Mouse (Mus musculus) limb, embryonic 12.5 days (tissue): ENCODE data around the gene Ctnna3. TPM values are rescaled to one million over a fixed set of nuclear protein-coding genes. Genes with fewer than 3 reads are reported as not detected.

Experiments used
- ATAC-seq: fragments of 200-750 bp; cut with Nextera tagmentation; 2 replicates; pipeline ENCODE4 v1.8.0; 2017; ENCODE audit warnings: low read depth, moderate TSS enrichment; ENCODE audit not compliant: insufficient number of reproducible peaks, insufficient read depth, low FRiP score, low TSS enrichment
- H3K27ac ChIP-seq: fragments of 300-500 bp; sonication (generic); 2 replicates; pipeline ENCODE4 v1.5.1; 2016; ENCODE audit warnings: mild to moderate bottlenecking, moderate library complexity
- H3K27me3 ChIP-seq: fragments of 300-500 bp; sonication (generic); 2 replicates; pipeline ENCODE4 v1.6.1; 2016; ENCODE audit warnings: mild to moderate bottlenecking, moderate library complexity
- H3K36me3 ChIP-seq: fragments of 300-500 bp; sonication (generic); 2 replicates; pipeline ENCODE4 v1.6.1; 2016; ENCODE audit warnings: mild to moderate bottlenecking, moderate library complexity
- H3K4me1 ChIP-seq: fragments of 300-500 bp; sonication (generic); replicated peaks from 2 replicates; pipeline ENCODE4 v1.6.1; 2016
- H3K4me2 ChIP-seq: fragments of 300-500 bp; sonication (generic); 2 replicates; pipeline ENCODE4 v1.6.1; 2016; ENCODE audit warnings: mild to moderate bottlenecking, moderate library complexity
- H3K4me3 ChIP-seq: fragments of 300-500 bp; sonication (generic); replicated peaks from 2 replicates; pipeline ENCODE4 v1.5.1; 2016; ENCODE audit warnings: mild to moderate bottlenecking
- H3K9ac ChIP-seq: fragments of 300-500 bp; sonication (generic); replicated peaks from 2 replicates; pipeline ENCODE4 v1.6.1; 2016; ENCODE audit warnings: mild to moderate bottlenecking, moderate library complexity
- H3K9me3 ChIP-seq: fragments of 300-500 bp; sonication (generic); 2 replicates; pipeline ENCODE4 v1.6.1; 2016; ENCODE audit warnings: mild to moderate bottlenecking, moderate library complexity
- WGBS: fragments of 180-500 bp; shearing (Covaris S2); methylation state at CpG from one replicate; pipeline ENCODE4 v1.1.7; 2016; 5-methylcytosine and 5-hydroxymethylcytosine counted together
- polyA plus RNA-seq: library from polyadenylated mRNA; unstranded; fragments of >200 nt; fragmentation: Nextera tagmentation; extraction: Ambion mirVana; gene quantifications from 2 replicates; pipeline ENCODE4 v1.2.1, GENCODE M21; 2016

Gene Ctnna3
- polyA plus RNA-seq, 1 experiment from 2014 or later, result 0.24 TPM

DNA sequence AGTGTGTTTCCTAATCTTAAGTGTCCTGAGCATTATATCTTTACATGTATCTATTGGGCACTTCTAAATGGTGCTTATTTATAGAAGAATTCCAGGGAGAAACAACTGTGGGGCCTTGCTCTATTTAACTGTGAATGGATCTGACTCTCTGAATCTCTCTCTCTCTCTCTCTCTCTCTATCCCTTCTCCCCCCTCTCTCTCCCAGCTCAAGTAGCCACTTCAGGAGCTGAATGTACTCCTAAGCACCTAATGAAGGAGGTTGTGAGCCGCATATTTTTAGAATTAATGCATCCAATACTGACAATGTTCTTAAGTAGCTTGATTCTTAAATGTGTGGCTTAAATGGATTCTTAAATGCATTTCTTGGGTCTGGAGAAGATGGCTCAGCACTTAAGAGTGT is 521.6 kb downstream of the Ctnna3 start:
- ATAC-seq, result no peak
- 87% methylated on average over 1 of the region's 1 CpGs for WGBS
- H3K27me3 ChIP-seq, result no peaks in the 10 kb centered on the region

DNA sequence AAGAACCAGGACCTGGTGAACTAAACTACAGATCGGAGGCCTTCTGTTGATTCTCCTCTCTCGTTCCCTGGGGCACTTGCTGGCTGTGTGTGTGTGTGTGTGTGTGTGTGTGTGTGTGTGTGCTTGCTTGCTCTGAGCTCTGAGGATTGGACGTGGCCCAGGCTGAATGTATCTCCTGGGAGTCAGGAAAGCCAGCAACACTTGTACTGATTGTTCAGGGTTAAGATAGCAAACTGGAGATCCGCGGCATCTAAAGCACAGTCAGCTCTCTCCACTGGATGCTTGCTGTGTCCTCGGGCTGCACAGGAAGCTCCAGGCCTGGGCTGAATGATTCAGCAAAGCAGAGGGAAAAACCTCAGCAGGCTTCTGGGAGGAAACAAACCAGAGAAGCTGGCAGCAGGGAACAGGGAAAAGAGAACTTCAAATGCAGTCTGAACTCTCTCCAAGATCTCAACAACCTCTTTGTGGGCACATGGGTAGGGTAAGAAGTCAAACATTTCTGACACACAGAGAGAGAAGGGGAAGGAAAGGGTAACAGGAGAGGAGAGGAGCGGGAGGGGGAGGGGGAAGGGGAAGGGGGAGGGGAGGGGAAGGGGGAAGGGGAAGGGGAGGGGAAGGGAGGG is 524.5 kb downstream of the Ctnna3 start:
- ATAC-seq, result no peak
- no peak overlapping the region for H3K27ac ChIP-seq

More for the DNA sequence above, 521.6 kb downstream of the Ctnna3 start:
- Histone ChIP-seq H3K4me2 (no peak overlapping the region), H3K27ac (no peak overlapping the region), H3K36me3 (no peaks in the 10 kb centered on the region), H3K4me3 (no peak overlapping the region), H3K9me3 (no peaks in the 10 kb centered on the region), H3K4me1 (no peaks in the 10 kb centered on the region; the same call in 1 of the 2 replicates), H3K9ac (no peak overlapping the region)

DNA sequence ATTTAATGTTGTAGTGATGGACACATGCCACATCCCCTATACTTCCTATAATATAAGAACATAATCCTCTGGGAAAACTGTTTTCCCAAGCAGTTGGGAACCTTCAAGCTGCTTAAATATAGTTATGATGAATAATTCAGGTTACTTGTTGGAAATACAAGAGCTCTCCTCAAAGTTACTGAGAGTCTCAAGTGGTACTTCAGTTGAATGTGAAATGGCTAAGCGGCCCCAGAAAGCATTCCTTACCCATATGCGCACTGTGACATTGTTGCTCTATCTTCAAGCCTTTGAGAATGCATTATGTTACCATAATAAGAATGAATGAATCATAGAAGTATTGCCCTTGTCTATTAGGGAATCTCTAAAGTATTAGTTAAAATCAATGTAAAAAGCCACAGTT is 542.4 kb downstream of the Ctnna3 start:
- Histone ChIP-seq H3K4me3 (no peak overlapping the region), H3K9ac (no peak overlapping the region), H3K27me3 (no peaks in the 10 kb centered on the region), H3K36me3 (no peaks in the 10 kb centered on the region), H3K9me3 (no peaks in the 10 kb centered on the region), H3K27ac (no peak overlapping the region), H3K4me1 (no peaks in the 10 kb centered on the region), H3K4me2 (no peak overlapping the region)
- WGBS, result 94% methylated on average over 2 of the region's 2 CpGs
- ATAC-seq, result no peak

More for the DNA sequence above, 524.5 kb downstream of the Ctnna3 start:
- 42% methylated on average over 6 of the region's 7 CpGs for WGBS
- no peak overlapping the region for H3K9ac ChIP-seq
- no peaks in the 10 kb centered on the region for H3K27me3 ChIP-seq
- H3K36me3 ChIP-seq, result no peaks in the 10 kb centered on the region
- no peak overlapping the region for H3K4me3 ChIP-seq
- H3K4me2 ChIP-seq, result no peak overlapping the region
- H3K4me1 ChIP-seq, result no peaks in the 10 kb centered on the region; the same call in 1 of the 2 replicates
- H3K9me3 ChIP-seq, result no peaks in the 10 kb centered on the region

DNA sequence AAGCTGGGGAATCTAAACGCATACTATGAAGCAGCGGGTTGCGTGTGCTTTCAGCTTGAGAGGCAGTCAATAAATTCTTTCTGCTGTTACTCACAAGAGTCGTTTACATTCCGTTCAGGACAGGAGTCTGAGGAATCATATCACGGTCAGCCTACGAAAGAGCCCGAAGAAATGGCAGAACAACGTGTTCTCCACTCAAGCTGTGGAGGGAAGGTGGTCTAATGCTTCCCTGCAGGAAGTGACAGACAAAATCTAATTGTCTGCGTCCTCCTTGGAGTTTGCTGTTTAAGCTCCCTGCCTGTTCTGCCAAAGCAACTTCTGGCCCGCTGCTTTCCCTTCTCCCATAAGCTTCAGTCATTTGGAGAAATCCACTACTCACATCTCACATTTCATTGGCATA is 548.2 kb downstream of the Ctnna3 start:
- peak overlapping the region; percentile 44 for H3K4me2 ChIP-seq
- H3K4me3 ChIP-seq, result 0 out of 2 replicates have a peak overlapping the region, but pooled peaks have one; percentile 17
- H3K9me3 ChIP-seq, result no peaks in the 10 kb centered on the region
- no peak for ATAC-seq
- 32% methylated on average over 11 of the region's 11 CpGs for WGBS
- H3K4me1 ChIP-seq, result 0 out of 2 replicates have a peak, but pooled peaks cover 8% of the 10 kb centered on the region
- no peak overlapping the region for H3K9ac ChIP-seq
- H3K27ac ChIP-seq, result no peak overlapping the region
- H3K36me3 ChIP-seq, result no peaks in the 10 kb centered on the region
- H3K27me3 ChIP-seq, result no peaks in the 10 kb centered on the region

DNA sequence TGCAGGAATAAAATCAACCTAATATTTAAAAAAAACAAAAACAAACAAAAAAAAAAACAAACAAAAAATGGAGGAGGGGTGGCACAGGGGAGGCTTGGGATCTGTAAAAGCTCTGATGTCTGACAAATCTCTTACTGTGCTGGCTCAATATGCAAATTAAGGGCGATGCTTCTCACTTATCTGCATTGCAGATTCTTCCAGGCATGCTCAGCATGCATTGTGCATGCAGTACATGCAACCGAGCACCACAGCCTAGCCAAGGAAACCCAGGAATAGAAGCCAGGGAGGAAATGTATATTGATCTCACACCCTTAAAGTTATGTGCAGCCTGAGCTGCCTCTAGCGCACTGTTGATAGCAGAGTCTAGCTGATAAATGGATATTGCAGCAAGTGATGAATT is 548.6 kb downstream of the Ctnna3 start:
- Histone ChIP-seq H3K27ac (no peak overlapping the region), H3K9ac (no peak overlapping the region), H3K4me2 (no peak overlapping the region), H3K4me1 (0 out of 2 replicates have a peak, but pooled peaks cover 8% of the 10 kb centered on the region), H3K36me3 (no peaks in the 10 kb centered on the region), H3K9me3 (no peaks in the 10 kb centered on the region), H3K4me3 (no peak overlapping the region), H3K27me3 (no peaks in the 10 kb centered on the region)
- 0 out of 2 replicates have a peak, but pooled peaks have one; percentile 3 for ATAC-seq
- WGBS, result 45% methylated on average over 3 of the region's 3 CpGs

DNA sequence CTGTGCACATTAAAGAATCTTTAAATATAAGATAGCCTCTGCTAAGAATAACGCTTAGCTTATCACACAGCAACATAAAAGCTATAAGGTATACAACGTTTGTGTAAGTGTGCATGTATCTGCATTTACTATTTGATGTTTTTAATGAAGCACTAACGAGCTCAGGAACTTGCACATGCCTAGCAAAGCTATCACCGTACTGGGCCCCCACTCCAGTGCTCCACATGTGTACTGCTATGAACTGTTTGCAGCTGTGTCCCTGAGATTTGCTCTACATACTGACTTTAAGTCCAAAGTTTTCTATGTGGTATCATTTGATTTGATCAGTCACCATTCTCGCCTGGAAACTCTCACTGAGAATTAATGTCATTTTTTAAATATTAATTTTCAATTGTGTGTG is 549.1 kb downstream of the Ctnna3 start:
- Histone ChIP-seq H3K4me2 (no peak overlapping the region), H3K27me3 (no peaks in the 10 kb centered on the region), H3K9me3 (no peaks in the 10 kb centered on the region), H3K9ac (no peak overlapping the region), H3K27ac (no peak overlapping the region), H3K4me3 (no peak overlapping the region), H3K36me3 (no peaks in the 10 kb centered on the region), H3K4me1 (0 out of 2 replicates have a peak, but pooled peaks cover 8% of the 10 kb centered on the region)
- ATAC-seq, result peak; percentile 6; the same call in 1 of the 2 replicates
- WGBS, result 56% methylated on average over 5 of the region's 5 CpGs

DNA sequence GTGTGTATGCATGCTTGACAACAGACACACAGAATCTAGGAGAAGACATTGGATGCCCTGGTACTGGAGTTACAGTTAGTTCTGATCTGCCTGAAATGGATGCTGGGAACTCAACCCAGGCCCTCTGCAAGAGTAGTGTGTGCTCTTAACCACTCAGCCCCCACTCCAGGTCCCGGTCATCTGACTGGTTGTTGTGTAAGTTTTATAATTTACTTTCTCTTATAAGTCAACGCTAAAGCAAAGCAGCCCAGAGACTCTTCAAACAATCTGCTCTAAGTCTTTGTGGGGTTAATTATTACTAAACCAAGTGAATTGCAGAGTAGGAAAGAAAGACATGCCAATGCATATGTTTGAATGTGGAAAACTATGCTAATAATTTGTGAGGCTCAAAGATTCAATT is 549.5 kb downstream of the Ctnna3 start:
- H3K27me3 ChIP-seq, result no peaks in the 10 kb centered on the region
- 0 out of 2 replicates have a peak, but pooled peaks cover 8% of the 10 kb centered on the region for H3K4me1 ChIP-seq
- no peaks in the 10 kb centered on the region for H3K9me3 ChIP-seq
- no peak overlapping the region for H3K9ac ChIP-seq
- no peaks in the 10 kb centered on the region for H3K36me3 ChIP-seq
- H3K4me3 ChIP-seq, result no peak overlapping the region
- H3K4me2 ChIP-seq, result no peak overlapping the region
- no peak overlapping the region for H3K27ac ChIP-seq
- ATAC-seq, result no peak
- WGBS, result 83% methylated on average over 2 of the region's 2 CpGs

DNA sequence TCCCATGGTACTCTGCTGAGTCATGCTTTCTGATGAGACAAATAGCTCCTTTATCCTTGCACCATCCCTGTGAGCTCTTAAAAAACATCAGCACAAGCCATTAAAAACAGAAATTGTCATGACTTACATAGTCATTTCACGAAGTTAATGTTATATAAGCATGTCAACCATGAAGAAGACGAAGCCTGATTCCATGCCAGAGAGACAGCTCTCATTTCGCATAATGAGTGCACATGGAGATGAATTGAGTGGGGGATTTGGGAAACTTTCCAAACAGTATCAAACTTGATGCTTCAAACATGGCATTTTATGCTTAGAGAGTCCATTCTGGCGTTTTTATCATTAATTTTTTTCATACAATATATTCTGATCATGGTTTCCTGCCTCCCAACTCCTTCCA is 555.7 kb downstream of the Ctnna3 start:
- H3K9ac ChIP-seq, result no peak overlapping the region
- no peaks in the 10 kb centered on the region for H3K27me3 ChIP-seq
- no peaks in the 10 kb centered on the region for H3K4me1 ChIP-seq
- no peak overlapping the region for H3K27ac ChIP-seq
- no peak for ATAC-seq
- no peaks in the 10 kb centered on the region for H3K9me3 ChIP-seq
- no peak overlapping the region for H3K4me3 ChIP-seq
- H3K4me2 ChIP-seq, result no peak overlapping the region
- 76% methylated on average over 4 of the region's 4 CpGs for WGBS
- no peaks in the 10 kb centered on the region for H3K36me3 ChIP-seq

DNA sequence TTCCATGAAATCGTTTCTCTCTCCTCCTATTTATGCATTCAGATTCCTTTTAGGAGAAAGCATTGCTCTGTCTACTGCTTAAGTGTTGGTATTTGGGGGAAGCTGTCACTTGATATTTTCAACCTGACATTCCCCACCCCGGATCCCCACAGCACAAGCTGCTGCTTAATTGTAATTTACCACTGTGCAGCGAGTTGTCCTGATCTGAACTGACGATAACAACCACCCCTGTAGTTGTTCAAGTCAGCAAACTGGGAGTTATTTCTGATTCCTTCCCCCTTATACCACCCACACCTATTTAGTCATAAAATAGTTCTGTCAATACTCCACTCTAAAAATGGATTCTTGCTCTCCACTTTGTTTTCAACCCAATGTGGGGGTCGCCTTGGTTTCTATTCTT is 564.4 kb downstream of the Ctnna3 start:
- no peaks in the 10 kb centered on the region for H3K4me1 ChIP-seq
- WGBS, result 83% methylated on average over 5 of the region's 5 CpGs
- no peak overlapping the region for H3K9ac ChIP-seq
- no peak overlapping the region for H3K27ac ChIP-seq
- no peaks in the 10 kb centered on the region for H3K27me3 ChIP-seq
- no peaks in the 10 kb centered on the region for H3K36me3 ChIP-seq
- no peaks in the 10 kb centered on the region for H3K9me3 ChIP-seq
- no peak overlapping the region for H3K4me3 ChIP-seq
- H3K4me2 ChIP-seq, result no peak overlapping the region
- ATAC-seq, result no peak

DNA sequence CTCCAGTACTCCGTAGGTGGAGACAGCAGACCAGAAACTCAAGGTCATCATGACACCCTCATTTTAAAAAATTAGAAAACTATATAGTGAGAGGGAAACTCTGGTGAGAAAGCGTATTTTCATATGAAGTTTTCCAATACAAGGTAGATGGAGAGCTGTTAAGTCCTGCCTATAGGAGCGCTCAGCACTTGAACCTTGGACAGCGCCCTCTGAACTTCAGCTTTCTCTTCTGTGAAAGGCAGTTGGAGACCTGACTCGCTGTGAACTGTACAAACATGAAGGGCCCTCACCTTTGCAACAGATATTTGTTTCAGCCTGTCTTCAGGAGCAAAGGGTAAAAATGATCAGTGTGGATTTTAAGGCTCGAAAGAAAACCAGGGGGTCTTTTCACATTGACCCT is 571.6 kb downstream of the Ctnna3 start:
- no peak for ATAC-seq
- WGBS, result 74% methylated on average over 6 of the region's 6 CpGs
- Histone ChIP-seq H3K9me3 (no peaks in the 10 kb centered on the region), H3K36me3 (no peaks in the 10 kb centered on the region), H3K4me1 (no peaks in the 10 kb centered on the region), H3K4me2 (no peak overlapping the region), H3K27ac (no peak overlapping the region), H3K9ac (no peak overlapping the region), H3K4me3 (no peak overlapping the region), H3K27me3 (no peaks in the 10 kb centered on the region)

DNA sequence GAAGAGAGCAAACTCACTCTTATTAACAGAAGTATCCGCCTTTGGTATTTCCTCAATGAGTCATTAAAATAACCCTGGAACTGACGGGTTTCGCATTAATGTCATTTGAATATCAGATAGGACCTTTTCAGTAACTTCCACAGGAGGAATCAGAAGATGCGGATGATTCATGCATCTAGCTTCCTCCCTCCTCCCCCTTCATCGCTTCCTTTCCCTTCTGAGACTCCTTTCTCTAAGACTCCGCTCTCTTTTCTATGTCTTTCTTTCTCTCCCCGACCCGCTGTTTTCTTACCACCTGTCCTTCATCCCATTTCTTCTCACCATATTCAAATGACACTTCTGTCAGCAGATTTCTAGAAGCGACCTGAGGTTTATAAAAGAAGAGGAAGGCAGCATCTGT is 572.1 kb downstream of the Ctnna3 start:
- Histone ChIP-seq H3K9me3 (no peaks in the 10 kb centered on the region), H3K27ac (no peak overlapping the region), H3K4me1 (no peaks in the 10 kb centered on the region), H3K4me2 (no peak overlapping the region), H3K9ac (no peak overlapping the region), H3K27me3 (no peaks in the 10 kb centered on the region), H3K36me3 (no peaks in the 10 kb centered on the region), H3K4me3 (no peak overlapping the region)
- ATAC-seq, result no peak
- 79% methylated on average over 9 of the region's 9 CpGs for WGBS

DNA sequence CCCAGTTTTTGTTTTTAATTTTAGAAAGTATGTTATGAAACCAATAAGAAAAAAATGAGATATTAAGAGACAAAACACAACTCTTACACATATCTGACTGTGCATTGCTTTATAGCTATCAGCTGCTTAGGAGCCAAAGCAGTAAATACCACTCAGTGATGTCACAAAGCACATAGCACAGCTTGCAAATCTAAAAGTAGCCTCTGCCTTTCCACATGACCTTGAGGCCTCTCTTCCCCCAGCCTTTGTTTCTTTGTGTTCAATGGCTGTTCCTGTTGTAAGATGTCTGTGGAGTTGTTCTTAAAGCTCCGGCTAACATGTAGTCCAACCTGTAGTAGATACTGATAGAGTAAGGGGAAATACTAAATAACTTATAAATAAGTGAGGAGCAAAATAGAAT is 590.4 kb downstream of the Ctnna3 start:
- ATAC-seq, result no peak
- WGBS, result 97% methylated on average over 1 of the region's 1 CpGs
- Histone ChIP-seq H3K4me1 (no peaks in the 10 kb centered on the region), H3K4me3 (no peak overlapping the region), H3K27ac (no peak overlapping the region), H3K4me2 (no peak overlapping the region), H3K9ac (no peak overlapping the region), H3K9me3 (no peaks in the 10 kb centered on the region), H3K27me3 (no peaks in the 10 kb centered on the region), H3K36me3 (no peaks in the 10 kb centered on the region)
